Mouse (Mus musculus) hindbrain, embryonic 15.5 days (tissue): ENCODE results near the gene Tmem156. TPM values are rescaled to one million over a fixed set of nuclear protein-coding genes. Genes with fewer than 3 reads are reported as not detected.
A peak's percentile ranks its signal among the peaks of the same experiment; 100 is the strongest.

Experiments
- ATAC-seq: fragments of 200-750 bp; cut with Nextera tagmentation; 2 replicates; pipeline ENCODE4 v1.8.0; 2017; ENCODE audit warnings: low read depth, moderate number of reproducible peaks, moderate TSS enrichment; ENCODE audit not compliant: low FRiP score
- H3K27ac ChIP-seq: fragments of 300-500 bp; sonication (generic); replicated peaks from 2 replicates; pipeline ENCODE4 v1.5.1; 2015; ENCODE audit warnings: mild to moderate bottlenecking, inconsistent platforms
- H3K27me3 ChIP-seq: fragments of 300-500 bp; sonication (generic); 2 replicates; pipeline ENCODE4 v1.6.1; 2015; ENCODE audit warnings: control low read depth, inconsistent platforms
- H3K36me3 ChIP-seq: fragments of 300-500 bp; sonication (generic); 2 replicates; pipeline ENCODE4 v1.6.1; 2015; ENCODE audit warnings: control low read depth, inconsistent platforms
- H3K4me1 ChIP-seq: fragments of 300-500 bp; sonication (generic); replicated peaks from 2 replicates; pipeline ENCODE4 v1.6.1; 2015; ENCODE audit warnings: control low read depth, inconsistent platforms
- H3K4me2 ChIP-seq: fragments of 300-500 bp; sonication (generic); 2 replicates; pipeline ENCODE4 v1.6.1; 2015; ENCODE audit warnings: moderate library complexity, mild to moderate bottlenecking, inconsistent platforms
- H3K4me3 ChIP-seq: fragments of 300-500 bp; sonication (generic); 2 replicates; pipeline ENCODE4 v1.5.1; 2015; ENCODE audit warnings: mild to moderate bottlenecking, inconsistent platforms
- H3K9ac ChIP-seq: fragments of 300-500 bp; sonication (generic); 2 replicates; pipeline ENCODE4 v1.6.1; 2015; ENCODE audit warnings: inconsistent platforms
- H3K9me3 ChIP-seq: fragments of 300-500 bp; sonication (generic); 2 replicates; pipeline ENCODE4 v1.6.1; 2016; ENCODE audit warnings: control low read depth, inconsistent platforms
- WGBS: fragments of 180-500 bp; shearing (Covaris S2); methylation state at CpG from one replicate; pipeline ENCODE4 v1.1.7; 2015; 5-methylcytosine and 5-hydroxymethylcytosine counted together
- polyA plus RNA-seq: library from polyadenylated mRNA; unstranded; fragments of >200 nt; fragmentation: Nextera tagmentation; extraction: Ambion mirVana; gene quantifications from 2 replicates; pipeline ENCODE4 v1.2.1, GENCODE M21; 2015

Gene Tmem156
- 0.14 TPM in 1 of 2 replicates, not detected in the other for polyA plus RNA-seq

DNA sequence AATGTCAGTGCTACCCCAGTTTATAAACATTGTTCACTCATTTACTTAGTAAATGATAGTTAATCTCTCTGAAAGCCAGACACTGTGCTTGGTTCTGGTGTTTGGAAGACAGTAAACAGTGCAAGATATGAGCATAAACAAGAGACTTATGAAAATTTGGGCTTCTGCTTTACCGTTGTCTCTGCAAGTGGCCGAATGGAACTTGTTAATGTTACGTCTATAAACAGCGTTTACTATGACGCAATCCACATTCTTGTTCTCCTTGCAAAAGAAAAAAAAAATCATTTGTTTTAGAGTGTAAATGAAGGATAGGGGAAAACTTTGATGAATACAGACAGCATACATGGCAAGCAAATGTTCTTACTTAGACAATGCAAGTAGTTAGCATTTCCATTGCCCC, at the start of gene Tmem156:
Gene Tmem156, minus strand, starts transcription at position 212 of the 400 bp plus-strand sequence.
- Histone ChIP-seq H3K9me3 (no peaks in the 10 kb centered on the region), H3K4me2 (no peak within 1 kb of the TSS), H3K36me3 (no peaks in the 10 kb centered on the region), H3K4me3 (no peak within 1 kb of the TSS), H3K4me1 (no peaks in the 10 kb centered on the region), H3K27me3 (no peaks in the 10 kb centered on the region), H3K9ac (no peak within 1 kb of the TSS), H3K27ac (no peak within 1 kb of the TSS)
- WGBS, result 86% methylated on average over 5 of the region's 5 CpGs
- ATAC-seq, result no peak

DNA sequence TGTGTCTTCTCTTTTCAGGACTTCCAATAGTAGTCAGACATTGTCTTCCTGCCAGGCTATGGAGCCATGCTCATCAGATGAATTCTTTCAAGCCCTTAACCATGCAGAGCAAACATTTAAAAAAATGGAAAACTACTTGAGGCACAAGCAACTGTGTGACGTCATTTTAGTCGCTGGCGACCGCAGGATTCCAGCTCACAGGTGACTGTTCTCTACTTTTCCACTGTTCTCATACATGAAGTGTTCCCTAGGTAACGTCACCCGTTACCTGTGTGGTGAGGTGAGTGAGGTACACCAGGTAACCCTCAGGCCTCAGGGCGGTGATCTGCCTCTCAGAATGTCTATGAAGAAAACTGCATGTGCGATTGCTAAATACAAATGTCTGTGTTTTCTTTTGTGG, 49.3 kb upstream of the Tmem156 start:
- ATAC-seq, result no peak
- Histone ChIP-seq H3K9me3 (no peaks in the 10 kb centered on the region), H3K4me1 (0 out of 2 replicates have a peak, but pooled peaks cover 2% of the 10 kb centered on the region), H3K9ac (no peak overlapping the region), H3K27ac (no peak overlapping the region), H3K4me2 (no peak overlapping the region), H3K36me3 (peaks cover 22% of the 10 kb centered on the region), H3K27me3 (no peaks in the 10 kb centered on the region), H3K4me3 (no peak overlapping the region)
- 93% methylated on average over 8 of the region's 8 CpGs for WGBS

DNA sequence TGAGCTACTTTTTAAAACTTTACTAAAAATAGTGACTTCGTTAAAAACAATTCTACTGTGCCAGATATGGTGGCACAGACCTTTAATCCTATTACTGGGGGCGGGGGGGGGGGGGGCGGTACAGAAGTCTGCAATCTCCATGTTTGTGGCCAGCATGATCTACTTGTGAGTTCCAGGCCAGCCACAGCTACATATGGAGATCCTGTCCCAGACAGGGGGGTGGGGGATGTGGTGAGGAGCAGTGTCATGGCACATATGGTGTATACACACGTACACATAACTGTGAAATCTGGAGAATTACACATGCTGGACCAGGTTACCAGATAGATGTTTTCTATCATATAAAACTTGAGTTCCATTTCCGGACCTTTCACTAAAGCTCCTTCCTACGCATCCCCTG, 45.1 kb upstream of the Tmem156 start:
- Histone ChIP-seq H3K4me2 (no peak overlapping the region), H3K9me3 (no peaks in the 10 kb centered on the region), H3K27ac (no peak overlapping the region), H3K27me3 (no peaks in the 10 kb centered on the region), H3K9ac (no peak overlapping the region), H3K4me1 (peaks cover 9% of the 10 kb centered on the region; the same call in 1 of the 2 replicates), H3K36me3 (peaks cover 5% of the 10 kb centered on the region), H3K4me3 (no peak overlapping the region)
- 87% methylated on average over 6 of the region's 6 CpGs for WGBS
- ATAC-seq, result no peak

DNA sequence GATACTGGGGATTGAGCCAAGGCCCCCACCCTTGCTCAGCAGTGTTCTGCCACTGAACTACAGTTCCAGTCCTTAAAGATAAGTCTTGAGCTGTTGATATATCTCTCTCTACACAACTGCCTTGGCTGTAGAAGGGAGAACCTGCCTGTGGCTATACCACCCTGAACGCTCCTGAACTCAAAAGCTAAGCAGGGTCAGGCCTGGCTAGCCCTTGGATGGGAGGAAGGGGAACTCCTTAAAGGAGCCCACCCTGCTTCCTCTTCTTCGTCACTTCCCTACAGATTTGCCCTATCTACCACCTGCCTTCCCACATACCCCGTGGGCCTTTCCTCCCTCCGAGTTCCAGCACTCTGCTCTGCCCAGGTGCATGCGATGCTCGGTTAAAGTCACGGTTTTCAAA, 44.2 kb upstream of the Tmem156 start:
- WGBS, result 84% methylated on average over 7 of the region's 7 CpGs
- no peak; the same call in 1 of the 2 replicates for ATAC-seq

DNA sequence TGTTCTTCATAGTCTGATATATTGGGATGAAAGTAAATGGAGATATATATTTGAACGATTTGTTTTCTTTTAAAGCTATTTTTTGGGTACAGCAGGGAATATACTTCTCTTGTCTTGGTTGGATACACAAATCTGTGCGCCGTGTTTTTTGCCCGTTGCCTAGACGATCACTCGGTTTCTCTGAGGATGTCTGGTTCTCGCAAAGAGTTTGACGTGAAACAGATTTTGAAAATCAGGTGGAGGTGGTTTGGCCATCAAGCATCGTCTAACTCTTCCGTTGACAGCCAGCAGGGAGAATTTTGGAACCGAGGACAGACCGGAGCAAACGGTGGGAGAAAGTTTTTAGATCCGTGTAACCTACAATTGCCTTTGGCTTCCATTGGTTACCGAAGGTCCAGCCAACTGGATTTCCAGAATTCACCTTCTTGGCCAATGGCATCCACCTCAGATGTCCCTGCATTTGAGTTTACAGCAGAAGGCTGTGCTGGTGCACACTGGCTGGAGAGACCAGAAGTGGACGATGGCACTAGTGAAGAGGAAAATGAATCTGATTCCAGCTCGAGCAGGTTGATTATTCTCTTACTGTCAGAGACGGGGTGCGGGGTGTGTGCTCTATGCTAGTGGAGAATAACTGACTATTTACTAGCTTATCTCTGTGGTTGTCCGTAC, 39.4 kb upstream of the Tmem156 start:
- H3K27me3 ChIP-seq, result no peaks in the 10 kb centered on the region
- WGBS, result 5% methylated on average over 20 of the region's 20 CpGs
- peak overlapping the region; percentile 55 for H3K4me2 ChIP-seq
- peak overlapping the region; percentile 49 for H3K4me3 ChIP-seq
- peak; percentile 14; the same call in 1 of the 2 replicates for ATAC-seq
- peak overlapping the region; percentile 77 for H3K27ac ChIP-seq
- no peaks in the 10 kb centered on the region for H3K9me3 ChIP-seq
- H3K4me1 ChIP-seq, result peaks cover 15% of the 10 kb centered on the region
- H3K36me3 ChIP-seq, result no peaks in the 10 kb centered on the region
- peak overlapping the region; percentile 47 for H3K9ac ChIP-seq

More for the DNA sequence above, 44.2 kb upstream of the Tmem156 start:
- no peak overlapping the region for H3K27ac ChIP-seq
- no peak overlapping the region for H3K4me2 ChIP-seq
- no peaks in the 10 kb centered on the region for H3K27me3 ChIP-seq
- peaks cover 9% of the 10 kb centered on the region; the same call in 1 of the 2 replicates for H3K4me1 ChIP-seq
- 0 out of 2 replicates have a peak, but pooled peaks cover under 1% of the 10 kb centered on the region for H3K36me3 ChIP-seq
- H3K9ac ChIP-seq, result no peak overlapping the region
- no peaks in the 10 kb centered on the region for H3K9me3 ChIP-seq
- H3K4me3 ChIP-seq, result no peak overlapping the region

DNA sequence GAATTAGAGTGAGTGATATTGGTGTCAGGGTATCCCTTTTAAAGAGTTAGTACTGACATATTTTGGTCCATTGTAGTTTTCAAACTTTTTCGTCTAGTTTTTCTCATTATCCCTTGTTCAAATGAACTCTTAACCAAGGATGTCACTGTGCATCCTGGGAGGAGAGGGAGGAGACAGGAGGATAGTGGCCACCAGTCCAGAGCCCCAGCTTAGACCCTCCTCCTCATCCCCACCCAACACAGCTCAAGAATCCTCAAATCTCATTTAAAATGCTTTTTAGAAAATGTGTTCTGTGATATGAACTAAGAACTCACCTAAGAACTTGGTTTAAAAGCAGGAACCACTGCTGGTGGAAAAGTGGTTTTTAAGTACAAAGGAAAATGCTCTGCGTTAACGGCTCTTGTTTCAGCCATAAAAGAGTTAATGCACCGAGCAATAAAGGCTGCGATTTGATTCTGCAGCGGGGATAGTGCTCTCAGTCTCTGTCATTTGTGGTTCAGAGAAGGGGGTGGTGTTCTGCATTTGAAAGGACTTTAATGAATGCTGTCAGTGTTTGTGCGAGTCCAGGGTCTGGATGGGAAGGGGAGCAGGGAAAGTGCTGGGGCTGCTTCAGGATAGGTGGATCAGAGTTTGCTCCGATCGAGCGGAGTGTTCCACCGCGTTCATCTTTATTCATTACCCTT, 38.7 kb upstream of the Tmem156 start:
- Histone ChIP-seq H3K27ac (peak overlapping the region; percentile 77), H3K4me2 (peak overlapping the region; percentile 55), H3K9ac (peak overlapping the region; percentile 47), H3K4me3 (peak overlapping the region; percentile 49), H3K36me3 (no peaks in the 10 kb centered on the region), H3K9me3 (no peaks in the 10 kb centered on the region), H3K27me3 (no peaks in the 10 kb centered on the region), H3K4me1 (peaks cover 9% of the 10 kb centered on the region)
- peak; percentile 90 for ATAC-seq
- 3% methylated on average over 12 of the region's 12 CpGs for WGBS

DNA sequence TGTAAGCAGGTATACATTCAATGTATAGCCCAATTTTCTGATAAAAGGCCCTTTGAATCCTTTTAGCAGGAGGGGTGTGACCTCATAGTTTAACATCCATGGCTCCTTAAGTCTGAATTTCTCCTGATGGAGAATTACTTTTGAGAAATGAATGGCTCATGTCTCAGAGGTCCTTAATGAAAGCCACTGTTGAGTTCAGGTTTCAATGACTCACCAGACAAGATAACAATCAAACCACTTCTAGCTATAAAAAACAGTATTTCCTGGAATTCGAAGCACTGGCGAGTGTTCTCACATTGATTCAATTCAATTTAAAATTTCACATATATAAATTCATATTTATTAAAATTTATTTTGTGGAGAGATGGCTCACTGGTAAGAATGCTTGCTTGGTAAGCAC, 36.5 kb upstream of the Tmem156 start:
- H3K9ac ChIP-seq, result no peak overlapping the region
- H3K4me1 ChIP-seq, result peaks cover 6% of the 10 kb centered on the region
- 92% methylated on average over 2 of the region's 2 CpGs for WGBS
- ATAC-seq, result no peak
- no peak overlapping the region for H3K4me2 ChIP-seq
- H3K27ac ChIP-seq, result no peak overlapping the region
- no peaks in the 10 kb centered on the region for H3K27me3 ChIP-seq
- no peaks in the 10 kb centered on the region for H3K9me3 ChIP-seq
- H3K36me3 ChIP-seq, result no peaks in the 10 kb centered on the region
- H3K4me3 ChIP-seq, result no peak overlapping the region

DNA sequence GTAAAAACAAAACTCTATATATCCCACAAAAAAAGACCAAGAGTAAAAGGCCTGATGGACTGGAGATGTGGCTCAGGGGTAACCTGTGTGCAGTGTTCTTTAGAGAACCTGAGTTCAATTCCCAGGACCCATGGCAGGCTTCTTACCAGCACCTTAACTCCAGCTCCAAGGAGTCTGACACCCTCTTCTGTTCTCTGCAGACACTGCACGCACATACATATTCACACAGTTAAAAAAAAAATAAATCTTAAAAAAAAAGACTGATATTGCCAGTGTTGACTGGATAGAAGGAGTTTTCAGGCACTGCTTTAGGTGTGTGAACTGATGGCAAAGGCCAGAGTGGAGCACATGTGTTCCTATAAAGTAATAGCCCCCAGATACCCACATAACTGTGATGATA, 34.2 kb upstream of the Tmem156 start:
- peaks cover 6% of the 10 kb centered on the region for H3K4me1 ChIP-seq
- WGBS, result 89% methylated on average over 1 of the region's 1 CpGs
- H3K9ac ChIP-seq, result no peak overlapping the region
- no peaks in the 10 kb centered on the region for H3K27me3 ChIP-seq
- no peak overlapping the region for H3K27ac ChIP-seq
- no peak overlapping the region for H3K4me2 ChIP-seq
- no peaks in the 10 kb centered on the region for H3K9me3 ChIP-seq
- no peaks in the 10 kb centered on the region for H3K36me3 ChIP-seq
- no peak for ATAC-seq
- no peak overlapping the region for H3K4me3 ChIP-seq

DNA sequence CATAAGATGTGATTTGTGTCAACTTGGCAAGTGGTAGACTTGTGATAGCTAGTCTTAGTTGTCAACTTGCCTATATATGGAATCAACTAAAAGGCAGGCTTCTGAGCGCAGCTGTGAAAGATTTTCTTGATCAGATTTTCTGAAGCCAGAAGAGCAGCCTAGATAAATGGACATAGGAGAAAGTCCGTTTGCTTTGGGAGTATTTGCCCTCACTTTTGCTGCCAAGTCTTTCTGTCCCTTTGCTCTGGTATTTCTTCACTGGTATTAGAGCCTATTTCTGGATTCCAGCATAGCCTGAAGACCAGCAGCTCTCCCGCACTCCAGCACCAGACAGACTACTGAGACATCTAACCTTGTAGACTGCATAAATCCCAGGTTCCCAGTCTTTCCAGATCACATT, 30.7 kb upstream of the Tmem156 start:
- H3K27ac ChIP-seq, result no peak overlapping the region
- H3K27me3 ChIP-seq, result no peaks in the 10 kb centered on the region
- 93% methylated on average over 3 of the region's 3 CpGs for WGBS
- no peaks in the 10 kb centered on the region for H3K9me3 ChIP-seq
- no peaks in the 10 kb centered on the region for H3K36me3 ChIP-seq
- no peak overlapping the region for H3K9ac ChIP-seq
- no peaks in the 10 kb centered on the region for H3K4me1 ChIP-seq
- H3K4me3 ChIP-seq, result no peak overlapping the region
- H3K4me2 ChIP-seq, result no peak overlapping the region
- ATAC-seq, result no peak

DNA sequence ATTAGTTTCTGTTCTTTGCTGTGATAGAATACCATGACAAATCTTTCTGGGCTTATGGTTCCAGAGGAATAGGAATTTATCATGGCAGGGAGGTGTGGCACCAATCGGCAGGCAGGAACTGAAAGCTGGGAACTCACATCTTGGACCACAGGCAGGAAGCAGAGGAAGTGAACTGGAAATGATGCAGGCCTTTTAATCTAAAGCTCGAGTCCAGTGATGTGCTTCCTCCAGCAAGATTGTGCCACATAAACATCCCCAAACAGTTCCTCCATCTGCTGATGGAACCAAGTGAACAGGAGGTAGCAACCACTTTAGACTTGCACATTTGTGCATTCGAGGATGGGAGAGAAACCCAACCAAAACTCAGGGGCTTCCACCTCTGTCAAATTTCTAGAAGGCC, 28.0 kb upstream of the Tmem156 start:
- no peak overlapping the region for H3K4me3 ChIP-seq
- no peak for ATAC-seq
- 69% methylated on average over 3 of the region's 3 CpGs for WGBS
- no peaks in the 10 kb centered on the region for H3K4me1 ChIP-seq
- H3K9me3 ChIP-seq, result no peaks in the 10 kb centered on the region
- no peaks in the 10 kb centered on the region for H3K27me3 ChIP-seq
- H3K9ac ChIP-seq, result no peak overlapping the region
- no peak overlapping the region for H3K4me2 ChIP-seq
- 0 out of 2 replicates have a peak overlapping the region, but pooled peaks have one; percentile 17 for H3K27ac ChIP-seq
- H3K36me3 ChIP-seq, result no peaks in the 10 kb centered on the region

DNA sequence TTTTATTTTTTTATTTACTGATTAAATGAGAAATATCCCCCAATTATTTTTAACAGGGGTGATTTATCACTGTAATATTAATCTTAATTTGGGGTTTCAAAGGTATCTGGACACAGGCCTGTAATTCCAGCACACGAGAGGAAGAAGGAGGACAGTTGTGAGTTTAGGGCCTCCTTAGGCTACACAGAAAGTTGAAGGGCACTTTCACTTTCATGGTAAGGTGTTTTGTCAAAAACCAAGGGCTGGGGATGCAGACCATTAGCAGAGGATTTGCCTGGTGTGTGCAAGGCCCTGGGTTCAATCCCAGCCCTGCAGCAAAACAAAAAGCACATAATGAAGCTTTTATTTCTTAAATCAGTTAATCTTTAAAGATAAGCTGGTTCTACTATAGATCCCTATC, 27.6 kb upstream of the Tmem156 start:
- H3K27ac ChIP-seq, result no peak overlapping the region
- H3K4me2 ChIP-seq, result no peak overlapping the region
- H3K36me3 ChIP-seq, result no peaks in the 10 kb centered on the region
- no peaks in the 10 kb centered on the region for H3K4me1 ChIP-seq
- WGBS, result 83% methylated on average over 1 of the region's 1 CpGs
- no peak for ATAC-seq
- no peak overlapping the region for H3K4me3 ChIP-seq
- H3K9ac ChIP-seq, result no peak overlapping the region
- no peaks in the 10 kb centered on the region for H3K27me3 ChIP-seq
- H3K9me3 ChIP-seq, result no peaks in the 10 kb centered on the region

DNA sequence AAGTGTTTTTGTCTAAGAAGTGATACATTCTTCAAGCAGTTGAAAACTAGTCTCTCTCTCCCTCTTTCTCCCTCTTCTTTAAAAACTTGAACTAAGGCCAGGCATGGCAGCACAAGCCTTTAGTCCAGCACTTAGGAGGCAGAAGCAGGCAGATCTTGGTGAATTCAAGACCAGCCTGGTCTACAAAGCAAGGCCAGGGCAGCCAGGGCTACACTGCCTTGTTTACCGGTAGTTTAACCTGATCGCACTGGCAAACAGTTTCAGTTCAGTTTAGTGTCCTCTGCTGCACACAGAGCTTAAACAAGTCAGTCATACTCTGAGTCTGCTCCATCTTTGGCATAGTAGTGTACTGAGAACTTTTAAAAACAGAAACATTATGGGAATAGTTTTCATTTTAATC, 24.9 kb upstream of the Tmem156 start:
- Histone ChIP-seq H3K4me3 (no peak overlapping the region), H3K36me3 (no peaks in the 10 kb centered on the region), H3K27me3 (no peaks in the 10 kb centered on the region), H3K27ac (no peak overlapping the region), H3K9ac (no peak overlapping the region), H3K4me2 (no peak overlapping the region), H3K4me1 (no peaks in the 10 kb centered on the region), H3K9me3 (no peaks in the 10 kb centered on the region)
- WGBS, result 97% methylated on average over 2 of the region's 2 CpGs
- no peak for ATAC-seq
